Mouse (Mus musculus) C2C12 (cell line): ENCODE measurements around the gene Nfasc.

Experiments
- CEBPB ChIP-seq: IDR thresholded peaks from one replicate; pipeline ENCODE4 v1.6.1; 2011; ENCODE audit warnings: low read depth, mild to moderate bottlenecking, control low read depth, moderate library complexity
- CTCF ChIP-seq: IDR thresholded peaks from one replicate; pipeline ENCODE4 v1.5.1; 2011; ENCODE audit not compliant: control insufficient read depth, insufficient read depth, insufficient read length
- FOSL1 ChIP-seq: IDR thresholded peaks from one replicate; pipeline ENCODE4 v1.8.0; 2011; ENCODE audit warnings: mild to moderate bottlenecking, low read length; ENCODE audit not compliant: poor library complexity, insufficient read depth, severe bottlenecking
- MAX ChIP-seq: IDR thresholded peaks from one replicate; pipeline ENCODE4 v1.6.1; 2011; ENCODE audit warnings: mild to moderate bottlenecking, control low read depth
- MYOD1 ChIP-seq: IDR thresholded peaks from one replicate; pipeline ENCODE4 v1.6.1; 2011; ENCODE audit warnings: low read depth; ENCODE audit not compliant: control insufficient read depth, insufficient read length
- MYOG ChIP-seq: IDR thresholded peaks from one replicate; pipeline ENCODE4 v1.6.1; 2011; ENCODE audit not compliant: control insufficient read depth, insufficient read length; ENCODE audit errors: extremely low read depth
- USF1 ChIP-seq: IDR thresholded peaks from one replicate; pipeline ENCODE4 v1.6.1; 2011; ENCODE audit warnings: low read depth, mild to moderate bottlenecking, control low read depth, moderate library complexity

GRCm38 (mm10) chr1:132576845-132577244 lies 164.8 kb downstream of the Nfasc start:
- TF ChIP-seq CTCF (no peak), MAX (no peak), MYOD1 (no peak), FOSL1 (no peak), CEBPB (no peak), MYOG (no peak), USF1 (no peak)
